9 mouse cellular contexts compared by ENCODE assay signal in the genomic region with DNA sequence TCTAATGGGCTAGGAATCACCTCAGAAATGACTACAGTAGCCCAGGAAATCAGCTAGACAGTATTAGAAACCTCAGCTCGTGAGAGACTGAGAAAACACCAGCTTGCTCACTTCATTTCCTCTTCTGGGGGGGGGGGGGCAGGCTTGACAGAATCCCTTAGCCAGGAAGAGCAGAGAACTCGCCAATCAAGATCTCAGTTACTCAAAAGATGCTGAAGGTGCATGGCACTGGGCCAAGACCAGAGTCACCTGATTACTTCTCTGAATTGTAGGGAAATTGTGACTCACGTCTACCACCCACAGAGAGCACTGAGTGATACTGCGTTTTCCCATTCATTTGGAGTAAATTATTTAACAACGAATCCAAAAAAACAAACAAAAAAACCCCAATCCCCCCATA. TPM values are rescaled to one million over a fixed set of nuclear protein-coding genes. Genes with fewer than 3 reads are reported as not detected.
DNase-seq lines count a peak whose midpoint lies in the region; ATAC-seq and TF ChIP-seq lines count a peak whose summit lies in the region.
"Had no signal": no experiment of that assay in that cellular context is flagged by ENCODE, and none has a peak within 500 bp of the region (broad histone marks: within the 10 kb centered on the region; RNA-seq: fewer than 3 reads in every experiment).

No protein-coding gene starts in this region.

- no peaks in the 10 kb centered on the region for H3K4me1 ChIP-seq in midbrain, postnatal 0 days (ENCODE audit: insufficient read depth, low read length)
- H3K4me1 ChIP-seq in midbrain, embryonic 16.5 days (ENCODE audit: control insufficient read depth, insufficient read depth, low read length), result no peaks in the 10 kb centered on the region

- H3K4me3 ChIP-seq in midbrain, postnatal 0 days (ENCODE audit: low read depth, low read length), result no peak overlapping the region
- no peak overlapping the region for H3K4me3 ChIP-seq in midbrain, embryonic 16.5 days (ENCODE audit: low read depth, low read length)
- H3K4me3 ChIP-seq: megakaryocyte, embryonic 14.5 days had no signal

- H3K9ac ChIP-seq in midbrain, postnatal 0 days (replicated peaks; ENCODE audit: low read length, poor library complexity, severe bottlenecking), result no peak overlapping the region
- H3K9ac ChIP-seq in midbrain, embryonic 16.5 days (ENCODE audit: low read depth, low read length), result no peak overlapping the region

- no peak overlapping the region for H3K4me2 ChIP-seq in midbrain, postnatal 0 days (ENCODE audit: low read depth, low read length, poor library complexity, severe bottlenecking)
- no peak overlapping the region for H3K4me2 ChIP-seq in midbrain, embryonic 16.5 days (ENCODE audit: low read length)

- ATAC-seq in midbrain, postnatal 0 days (ENCODE audit: low FRiP score), result no peak
- no peak for ATAC-seq in midbrain, embryonic 16.5 days
- peak; percentile 95 for ATAC-seq in inflammation-experienced regulatory T-cells, adult 6 months

- H3K36me3 ChIP-seq in midbrain, postnatal 0 days (ENCODE audit: insufficient read depth, low read length), result no peaks in the 10 kb centered on the region
- no peaks in the 10 kb centered on the region for H3K36me3 ChIP-seq in midbrain, embryonic 16.5 days (ENCODE audit: control insufficient read depth, insufficient read depth, low read length)

- H3K27me3 ChIP-seq in midbrain, postnatal 0 days (ENCODE audit: insufficient read depth, low read length), result no peaks in the 10 kb centered on the region
- H3K27me3 ChIP-seq in midbrain, embryonic 16.5 days (ENCODE audit: control insufficient read depth, insufficient read depth, low read depth, low read length), result no peaks in the 10 kb centered on the region
- H3K27me3 ChIP-seq: megakaryocyte, embryonic 14.5 days had no signal

- DNase-seq in midbrain, postnatal 0 days (ENCODE audit: low spot score), result peak; percentile 24
- DNase-seq in NIH3T3 (ENCODE audit: low read depth), result peak; percentile 35
- DNase-seq in right cerebral cortex, postnatal 36 days (ENCODE audit: low spot score in 2 of 2), result peak; percentile 16 to 41
- no peak for DNase-seq in cerebellum, postnatal 4 days (ENCODE audit: low spot score in 2 of 2)
- DNase-seq in heart, postnatal 36 days, result no peak
- DNase-seq in heart, postnatal 10 days, result no peak

- no peak overlapping the region for H3K27ac ChIP-seq in midbrain, postnatal 0 days (ENCODE audit: low read depth, low read length)
- H3K27ac ChIP-seq in midbrain, embryonic 16.5 days (ENCODE audit: low read length), result no peak overlapping the region

- 64% methylated on average over 5 of the region's 5 CpGs for WGBS in midbrain, postnatal 0 days
- WGBS in midbrain, embryonic 16.5 days, result 62% methylated on average over 5 of the region's 5 CpGs

- intact Hi-C loops in heart, postnatal 36 days (cut with DNase I), result no loop called here
- intact Hi-C loops in heart, postnatal 10 days (cut with DNase I), result no loop called here

- H3K9me3 ChIP-seq in midbrain, postnatal 0 days (ENCODE audit: low read length), result no peaks in the 10 kb centered on the region
- no peaks in the 10 kb centered on the region for H3K9me3 ChIP-seq in midbrain, embryonic 16.5 days (replicated peaks; ENCODE audit: control insufficient read depth, low read length, poor library complexity, severe bottlenecking)

- no peak for TF ChIP-seq CTCF in midbrain, postnatal 0 days (IDR thresholded peaks at IDR 0.05)

RNA-seq across cellular contexts. Expression of gene Ncmap, which starts 8.2 kb away (rescaled TPM):
- total RNA-seq in midbrain, postnatal 0 days (2014; rRNA removed), result 0.71 and 1.3 TPM in 2 replicates
- polyA plus RNA-seq in midbrain, postnatal 0 days (2015; fragmentation: Nextera tagmentation; extraction: Ambion mirVana), result 0.98 and 1.5 TPM in 2 replicates
- polyA plus RNA-seq in midbrain, embryonic 16.5 days (2015; fragmentation: Nextera tagmentation; extraction: Ambion mirVana), result 0.71 and 0.83 TPM in 2 replicates
- polyA plus RNA-seq in inflammation-experienced regulatory T-cells, adult 6 months (2017; shearing (Covaris generic)), result 10 to 100 TPM in 2 of 3 experiments, 1 to 10 TPM in 1; 4.0 to 58.5 (median 35.5) TPM
- under 1 TPM in 1 of 2 experiments, not detected in 1; 0.33 TPM for total RNA-seq in heart, postnatal 36 days (2021)
- 1 to 10 TPM in 1 of 2 experiments, under 1 TPM in 1; 0.69 to 1.3 TPM for total RNA-seq in heart, postnatal 10 days (2021)

RNA-seq across cellular contexts. Expression of gene Rcan3, which starts 27.5 kb away (rescaled TPM):
- total RNA-seq in midbrain, postnatal 0 days (2014; rRNA removed), result 89.6 and 113 TPM in 2 replicates
- polyA plus RNA-seq in midbrain, postnatal 0 days (2015; fragmentation: Nextera tagmentation; extraction: Ambion mirVana), result 61.6 and 67.7 TPM in 2 replicates
- 58.3 and 59.1 TPM in 2 replicates for polyA plus RNA-seq in midbrain, embryonic 16.5 days (2015; fragmentation: Nextera tagmentation; extraction: Ambion mirVana)
- polyA plus RNA-seq in inflammation-experienced regulatory T-cells, adult 6 months (2017; shearing (Covaris generic)), result 10 to 100 TPM in 2 of 3 experiments, 1 to 10 TPM in 1; 8.4 to 16.1 (median 13.4) TPM
- total RNA-seq in heart, postnatal 36 days (2021), result 10 to 100 TPM; 10.8 to 15.0 TPM
- total RNA-seq in heart, postnatal 10 days (2021), result 10 to 100 TPM; 18.1 to 18.8 TPM

RNA-seq across cellular contexts. Expression of gene Srrm1, which starts 53.1 kb away (rescaled TPM):
- 40.1 and 48.3 TPM in 2 replicates for total RNA-seq in midbrain, postnatal 0 days (2014; rRNA removed)
- polyA plus RNA-seq in midbrain, postnatal 0 days (2015; fragmentation: Nextera tagmentation; extraction: Ambion mirVana), result 142 and 173 TPM in 2 replicates
- 172 and 196 TPM in 2 replicates for polyA plus RNA-seq in midbrain, embryonic 16.5 days (2015; fragmentation: Nextera tagmentation; extraction: Ambion mirVana)
- polyA plus RNA-seq in inflammation-experienced regulatory T-cells, adult 6 months (2017; shearing (Covaris generic)), result 100 to 1,000 TPM; 191 to 279 (median 247) TPM
- 10 to 100 TPM; 59.1 to 69.9 TPM for total RNA-seq in heart, postnatal 36 days (2021)
- total RNA-seq in heart, postnatal 10 days (2021), result 100 to 1,000 TPM in 1 of 2 experiments, 10 to 100 TPM in 1; 94.6 to 106 TPM

Comparison
In these comparisons a context has a peak if more than half of its experiments do, and no peak if none do; other contexts are left out.
1. DNase-seq: peak in midbrain, postnatal 0 days (single experiment), NIH3T3 (single experiment) and right cerebral cortex, postnatal 36 days (2 of 2); none in cerebellum, postnatal 4 days (0 of 2), heart, postnatal 36 days (0 of 2) and heart, postnatal 10 days (0 of 2).